Mouse (Mus musculus) megakaryocyte, embryonic 14.5 days (primary cell): ENCODE measurements at regions not wholly inside any gene's neighbourhood (a gene's known extent, or its start where the extent isn't known, plus 50 kb on each side); places are given as distances from the start of the nearest gene placed in this dataset.

ENCODE experiments used
- FLI1 ChIP-seq: IDR thresholded peaks from 2 replicates; pipeline ENCODE4 v1.6.1; 2012; ENCODE audit warnings: low read length, inconsistent platforms, mixed read lengths
- GATA1 ChIP-seq: IDR thresholded peaks from 3 replicates; pipeline ENCODE4 v1.6.1; 2012; ENCODE audit warnings: mixed read lengths, low read length, inconsistent platforms, borderline replicate concordance

- TF ChIP-seq GATA1 (no peak), FLI1 (no peak)
Observed at GRCm38 (mm10) chr7:64089034-64089433, 64.6 kb upstream of the Trpm1 start.
